Mouse (Mus musculus) adrenal gland, adult 18-20 months (tissue): ENCODE results near the gene Acly. TPM values are rescaled to one million over a fixed set of nuclear protein-coding genes. Genes with fewer than 3 reads are reported as not detected.
"Not testable (repeated sequence)": the region's sequence is repeated elsewhere in the genome, so short reads cannot be mapped to it uniquely, and the experiment has no call there.

Experiments used
- DNase-seq, 2 experiments: peaks; one replicate each; pipeline ENCODE4 v3.0.0; 2021 to 2022; ENCODE audit warnings: low spot score in 2 of 2
- total RNA-seq, 2 experiments: library from RNA; stranded (reverse); gene quantifications; 1 replicate in 1 of 2; 2 replicates in 1 of 2; pipeline ENCODE4 v1.2.3; 2021

Gene Acly
- total RNA-seq, 2 experiments from 2014 or later, result 1,875 to 2,782 TPM

DNA sequence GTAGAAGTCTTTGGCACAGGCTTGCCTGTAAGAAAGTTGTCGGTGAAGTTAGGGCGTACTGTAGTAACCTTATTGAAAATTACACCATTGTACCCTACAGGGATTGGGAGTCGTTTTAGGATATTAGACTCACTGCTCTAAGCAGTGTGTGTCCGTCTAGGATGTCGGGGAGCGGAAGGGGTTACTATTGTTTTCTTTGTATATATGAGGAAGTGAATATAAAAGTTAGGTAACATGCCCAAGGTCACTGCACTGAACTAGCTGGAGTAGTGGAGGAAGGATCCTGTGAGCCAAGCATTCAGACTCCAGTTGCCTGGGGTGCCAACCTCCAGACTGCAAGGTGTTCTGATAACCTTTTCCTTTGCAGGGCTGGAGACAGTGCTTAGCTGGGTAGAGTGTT, 19.2 kb upstream of the Acly start:
- no peak for DNase-seq

- DNase-seq, result no peak
Observed at GRCm38 (mm10) chr11:100545746-100546085, 17.9 kb upstream of the Acly start.

GRCm38 (mm10) chr11:100544832-100545745, 17.3 kb upstream of the Acly start, which contains the start of gene Ttc25:
Gene Ttc25 (plus strand): TSS chr11:100545607.
- peak; percentile 85 to 86 for DNase-seq

DNA sequence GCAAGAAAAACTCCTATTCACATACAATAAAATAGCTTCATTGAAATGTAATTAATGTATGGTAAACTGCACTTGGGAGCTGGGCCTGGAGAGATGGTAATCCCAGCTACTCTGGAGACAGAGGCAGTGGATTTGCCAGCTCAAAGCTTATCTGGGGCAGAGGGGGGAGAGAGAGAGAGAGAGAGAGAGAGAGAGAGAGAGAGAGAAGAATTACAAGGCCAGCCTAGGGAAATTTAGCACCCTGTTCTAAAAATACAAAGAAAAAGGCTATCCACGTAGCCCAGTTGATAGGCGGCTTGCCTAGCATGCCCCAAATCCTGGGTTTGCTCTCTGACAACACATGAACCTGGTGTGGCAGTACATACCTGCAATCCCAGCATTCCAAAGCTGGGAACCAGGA, 13.8 kb upstream of the Acly start:
- DNase-seq, result no peak

- no peak for DNase-seq
Observed at GRCm38 (mm10) chr11:100540966-100541365, 13.2 kb upstream of the Acly start.

DNA sequence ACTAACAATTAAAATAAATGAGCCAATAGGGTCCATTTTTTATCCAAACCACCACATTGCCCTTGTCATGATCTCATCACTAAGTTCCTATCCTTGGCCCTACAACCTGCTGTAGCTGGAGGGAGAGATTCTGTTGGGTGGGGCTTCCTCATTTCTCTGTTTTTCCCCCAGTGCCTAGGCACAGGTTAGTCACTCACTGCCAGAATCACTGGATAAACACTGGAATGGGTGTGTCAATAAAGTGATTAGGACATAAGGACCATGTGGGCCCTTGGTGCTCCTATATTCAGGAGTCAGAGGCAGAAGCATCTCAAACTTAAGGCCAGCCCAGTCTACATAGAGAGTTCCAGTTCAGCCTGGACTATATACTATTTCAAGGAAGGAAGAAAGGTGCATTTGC, 8.7 kb upstream of the Acly start:
- no peak for DNase-seq

DNA sequence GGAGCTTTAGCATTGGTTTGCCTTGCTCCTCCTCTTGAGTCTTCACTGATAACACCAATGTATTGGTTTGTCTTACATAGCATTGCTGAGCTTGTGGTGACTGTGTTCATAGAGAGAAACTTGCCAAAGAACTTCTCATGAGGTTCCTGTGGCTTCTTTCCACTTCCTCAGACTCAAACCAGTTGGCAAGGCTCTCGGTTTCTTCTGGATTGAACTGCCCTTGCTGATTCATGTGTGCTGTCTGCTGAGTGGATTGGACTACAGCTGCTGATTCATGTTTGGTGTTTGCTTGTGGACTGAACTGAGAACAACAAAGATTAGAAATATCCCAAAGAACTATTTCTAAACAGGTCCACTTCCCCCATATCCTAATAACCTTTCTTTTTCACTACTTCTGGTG, 8.2 kb upstream of the Acly start:
- DNase-seq, result no peak

- not testable (repeated sequence) for DNase-seq
Observed at GRCm38 (mm10) chr11:100534821-100535220, 7.0 kb upstream of the Acly start.

- DNase-seq, result not testable (repeated sequence)
Observed at GRCm38 (mm10) chr11:100534411-100534810, 6.6 kb upstream of the Acly start.

DNA sequence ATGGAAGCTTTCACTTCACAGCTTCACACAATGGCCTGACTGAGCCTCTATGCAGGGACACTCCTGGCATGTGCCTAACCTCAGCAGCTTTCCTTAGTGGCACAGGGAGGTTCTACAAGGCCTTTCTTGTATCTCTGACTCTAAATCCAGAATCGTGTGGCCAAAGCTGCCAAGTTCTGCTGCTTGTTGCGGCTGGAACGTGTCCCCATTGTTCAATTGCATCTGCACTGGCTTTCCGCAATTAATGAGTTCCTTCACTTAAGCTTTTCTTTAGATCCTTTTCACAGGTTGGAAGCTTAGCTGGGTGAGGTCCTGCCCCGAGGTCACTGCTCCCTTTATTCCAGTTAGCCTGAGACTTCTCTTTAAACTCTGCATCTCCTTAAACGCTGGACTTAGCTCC, 6.1 kb upstream of the Acly start:
- no peak for DNase-seq

GRCm38 (mm10) chr11:100528375-100529165, 770 bp upstream of the Acly start:
- DNase-seq, result no peak

DNA sequence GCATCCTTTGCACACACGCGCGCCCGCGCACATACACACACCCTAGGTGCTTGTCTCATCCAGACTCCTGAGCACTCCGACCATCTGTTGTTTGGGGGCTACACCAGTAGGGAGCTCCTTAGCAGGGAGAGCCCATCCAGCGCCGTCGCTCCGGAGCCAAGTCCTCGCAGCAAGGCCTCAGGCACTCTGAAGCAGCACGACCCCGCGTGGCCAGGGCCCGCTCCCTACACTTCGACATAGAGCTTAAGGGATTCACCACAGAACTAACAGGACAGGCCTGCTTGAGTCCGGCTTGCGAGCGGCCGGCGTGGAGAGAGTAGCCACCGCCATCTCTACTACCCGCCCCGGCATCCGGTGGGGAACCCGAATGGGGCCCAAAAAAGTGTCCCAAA, 738 bp downstream of the Acly start:
- DNase-seq, result peak; percentile 49 to 52

DNA sequence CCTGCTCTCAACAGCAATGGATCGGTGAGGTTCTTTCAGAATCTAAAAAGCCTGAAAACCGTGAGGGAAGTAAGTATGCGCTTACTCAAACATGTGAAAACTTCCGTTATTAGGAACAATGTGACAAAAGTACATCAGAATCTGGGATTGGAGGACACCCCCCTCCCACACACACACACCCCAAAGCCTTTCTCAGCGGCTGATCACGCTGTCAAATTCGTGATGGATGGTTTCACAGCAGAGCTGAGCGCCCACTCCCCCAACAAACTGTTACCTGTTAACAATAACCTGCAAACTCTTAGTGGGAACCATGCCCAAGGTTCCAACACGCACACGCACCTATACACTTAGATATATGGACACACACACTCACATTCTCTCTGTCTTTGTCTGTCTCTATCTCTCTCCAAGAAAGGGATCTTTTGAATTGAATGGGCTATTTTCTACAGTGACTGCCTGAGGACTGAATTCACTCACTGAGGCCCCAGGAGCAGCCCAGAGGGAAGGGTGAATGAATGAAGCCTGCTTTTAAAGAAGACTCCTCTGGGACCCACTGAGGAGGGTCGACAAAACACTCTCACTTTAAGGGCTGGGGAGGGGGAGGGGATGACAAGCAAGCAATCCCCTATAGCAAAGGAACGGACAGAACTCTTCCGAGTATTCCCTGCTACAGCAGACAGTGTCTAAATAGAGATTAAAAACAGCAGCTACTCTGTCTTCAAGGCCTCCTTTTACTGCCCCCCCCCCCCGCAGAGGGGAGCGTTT, 1.6 kb downstream of the Acly start:
- no peak for DNase-seq

DNA sequence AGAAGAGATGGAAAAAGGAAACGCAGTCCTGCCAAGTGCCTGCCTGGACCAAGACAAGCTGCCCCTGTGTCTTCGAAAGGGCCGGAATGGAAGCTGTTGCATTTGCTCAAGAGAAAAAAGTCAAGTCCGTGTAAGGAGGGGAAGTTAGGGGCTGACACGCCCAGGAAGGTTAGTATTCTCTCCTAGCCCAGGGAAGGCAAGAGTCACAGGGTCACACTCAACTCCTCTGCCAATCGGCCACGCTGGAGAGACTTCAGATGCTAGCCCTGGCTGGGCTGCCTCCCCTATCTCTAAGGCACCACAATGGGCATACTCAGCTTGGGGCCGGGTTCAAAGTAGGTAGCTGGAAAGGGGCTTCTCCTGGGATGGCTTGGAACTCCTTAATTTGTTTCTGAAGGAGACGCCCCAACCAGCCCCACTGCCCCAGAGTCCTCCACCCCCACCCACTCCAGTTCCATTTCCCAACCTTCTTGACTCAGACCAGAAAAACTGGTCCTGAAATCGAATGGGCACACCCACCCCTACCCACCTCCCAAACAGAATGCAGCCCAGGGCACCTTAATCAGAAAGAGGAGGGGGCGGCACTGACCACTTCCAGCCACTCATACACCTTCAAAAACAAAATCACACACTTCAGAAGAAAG, 2.7 kb downstream of the Acly start:
- peak in 1 of 2 experiments; percentile 28 for DNase-seq

- no peak for DNase-seq
Observed at GRCm38 (mm10) chr11:100524358-100524757, 3.4 kb downstream of the Acly start.

DNA sequence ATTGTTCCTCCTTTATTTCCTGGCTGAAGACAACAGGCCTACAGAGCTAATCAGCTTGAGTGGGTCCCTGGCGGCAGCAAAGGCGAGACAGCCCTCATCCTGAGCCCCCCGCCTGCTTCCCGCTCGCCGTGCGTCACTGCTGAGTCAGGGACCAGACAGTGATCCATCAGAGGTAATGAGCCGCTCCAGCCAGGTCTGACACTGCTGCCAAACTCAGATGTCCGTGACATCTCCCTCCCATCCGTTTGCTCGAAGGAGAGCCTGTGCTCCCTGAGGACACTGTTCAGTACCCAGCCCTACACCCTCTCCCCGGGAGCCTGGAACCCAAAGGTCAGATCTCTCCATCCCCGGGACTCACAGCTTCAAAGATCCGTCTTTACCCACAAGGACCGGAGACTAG, 7.0 kb downstream of the Acly start:
- DNase-seq, result peak; percentile 66 to 73

GRCm38 (mm10) chr11:100519188-100519587, 8.6 kb downstream of the Acly start:
- DNase-seq, result no peak

DNA sequence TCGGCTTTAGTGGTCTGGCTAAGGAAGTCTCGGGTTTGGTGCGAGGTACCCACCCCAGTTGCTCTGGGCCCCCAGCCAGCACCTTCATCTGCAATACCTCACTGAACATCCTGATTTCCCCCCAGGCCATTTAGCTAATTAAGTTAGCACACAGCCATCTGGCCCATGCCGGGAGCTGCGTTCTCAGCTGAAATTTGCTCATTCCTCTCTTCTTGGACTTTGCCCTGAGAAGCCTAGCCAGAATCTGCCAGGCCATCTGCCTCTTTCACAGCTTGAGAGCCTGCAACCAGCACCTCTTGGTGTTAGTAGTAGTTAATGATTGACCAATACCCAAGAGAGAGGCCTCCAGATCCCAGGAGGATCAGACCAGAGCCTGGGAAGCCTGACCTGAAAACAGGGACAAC, 9.6 kb downstream of the Acly start:
- no peak for DNase-seq

- DNase-seq, result peak in 1 of 2 experiments; percentile 52
Observed at GRCm38 (mm10) chr11:100516291-100516690, 11.5 kb downstream of the Acly start.

DNA sequence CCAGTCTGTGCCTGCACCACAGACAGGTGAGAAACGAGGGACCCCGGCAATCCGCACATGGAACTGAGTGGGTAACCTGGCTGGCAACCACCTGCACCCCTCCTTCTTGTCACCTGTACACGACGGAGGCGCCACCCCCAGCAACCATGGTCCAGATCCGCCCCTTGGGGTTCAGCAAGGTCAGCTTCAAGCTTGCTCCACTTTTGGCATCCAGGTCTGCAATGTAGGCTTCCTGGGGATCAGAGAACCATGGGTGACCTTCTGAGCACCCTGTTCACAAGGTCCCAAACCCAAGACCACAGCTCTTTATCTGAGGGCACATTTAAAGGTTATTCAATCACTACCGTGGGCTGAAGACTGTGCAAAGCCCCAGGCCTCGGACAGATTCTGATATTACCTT, 12.0 kb downstream of the Acly start:
- DNase-seq, result no peak

- DNase-seq, result peak in 1 of 2 experiments; percentile 57
Observed at GRCm38 (mm10) chr11:100515061-100515460, 12.7 kb downstream of the Acly start.
